Mouse (Mus musculus): Measurements from ENCODE around the gene Olfr1260.

GRCm38 (mm10) chr2:90011831-90012230, 37.7 kb downstream of the Olfr1260 start, which contains the start of gene Olfr1263:
- TF ChIP-seq CTCF (IDR thresholded peaks at IDR 0.05; ENCODE audit: borderline replicate concordance, insufficient read depth, low read depth, low read length) (no peak), POLR2A (IDR thresholded peaks at IDR 0.05; ENCODE audit: borderline replicate concordance, insufficient read depth, low read length) (no peak)
